Mouse (Mus musculus) megakaryocyte, embryonic 14.5 days (primary cell): Measurements from ENCODE around the gene Mad1l1.

Experiments used
- FLI1 ChIP-seq: IDR thresholded peaks from 2 replicates; pipeline ENCODE4 v1.6.1; 2012; ENCODE audit warnings: low read length, inconsistent platforms, mixed read lengths
- GATA1 ChIP-seq: IDR thresholded peaks from 3 replicates; pipeline ENCODE4 v1.6.1; 2012; ENCODE audit warnings: mixed read lengths, low read length, inconsistent platforms, borderline replicate concordance

- no peak for TF ChIP-seq FLI1
- TF ChIP-seq GATA1, result no peak
Measured at GRCm38 (mm10) chr5:140350731-140351497, 29.6 kb upstream of the Mad1l1 start.
